Mouse (Mus musculus): ENCODE measurements around the gene Nxn. TPM values are rescaled to one million over a fixed set of nuclear protein-coding genes. Genes with fewer than 3 reads are reported as not detected.

Gene Nxn
- polyA plus RNA-seq, 1 experiment: 9.2 TPM

DNA sequence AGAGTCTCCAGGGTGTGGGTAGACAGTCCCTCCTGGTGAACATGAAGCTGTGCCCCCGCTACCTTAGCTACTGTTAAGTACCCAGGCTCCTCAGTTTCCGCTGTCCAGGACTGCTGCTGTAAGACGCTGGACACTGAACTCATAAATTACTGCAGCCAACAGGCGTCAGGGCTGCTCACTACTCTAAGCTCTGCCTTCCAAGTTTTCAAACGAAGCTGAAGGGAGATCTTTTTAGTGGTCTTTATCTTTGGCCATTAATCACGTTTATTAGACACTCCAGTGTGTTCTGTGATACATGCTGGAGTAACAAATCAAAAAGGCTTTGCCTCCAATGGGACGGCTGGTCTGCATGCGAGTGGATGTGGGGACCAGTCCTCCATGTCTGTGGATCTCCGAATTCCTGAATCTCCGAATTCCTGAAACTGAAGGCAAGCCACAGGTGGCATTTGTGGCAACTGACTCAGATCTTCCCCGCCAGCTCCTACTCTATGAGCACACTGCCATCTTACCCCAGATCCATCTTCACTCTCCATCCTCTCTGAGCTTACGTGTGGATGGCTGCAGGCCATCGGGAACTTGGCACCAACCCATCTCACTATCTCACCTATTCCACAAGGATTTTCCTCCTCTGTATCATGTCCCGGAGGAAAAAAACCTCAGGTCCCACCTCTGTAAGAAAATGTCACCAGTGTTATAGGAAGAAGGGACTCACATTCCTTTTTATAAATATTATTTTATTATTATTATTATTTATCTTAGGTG is 56.9 kb downstream of the Nxn start:
- H3K4me1 ChIP-seq (ENCODE audit: control insufficient read depth, insufficient read depth, low read length): no peaks in the 10 kb centered on the region
- H3K27ac ChIP-seq (ENCODE audit: insufficient read depth, low read length): no peak overlapping the region
- H3K4me3 ChIP-seq (ENCODE audit: insufficient read depth, low read length): no peak overlapping the region
- no peak for TF ChIP-seq POLR2A (IDR thresholded peaks at IDR 0.05; ENCODE audit: extremely low read depth, insufficient read depth, low read length)

DNA sequence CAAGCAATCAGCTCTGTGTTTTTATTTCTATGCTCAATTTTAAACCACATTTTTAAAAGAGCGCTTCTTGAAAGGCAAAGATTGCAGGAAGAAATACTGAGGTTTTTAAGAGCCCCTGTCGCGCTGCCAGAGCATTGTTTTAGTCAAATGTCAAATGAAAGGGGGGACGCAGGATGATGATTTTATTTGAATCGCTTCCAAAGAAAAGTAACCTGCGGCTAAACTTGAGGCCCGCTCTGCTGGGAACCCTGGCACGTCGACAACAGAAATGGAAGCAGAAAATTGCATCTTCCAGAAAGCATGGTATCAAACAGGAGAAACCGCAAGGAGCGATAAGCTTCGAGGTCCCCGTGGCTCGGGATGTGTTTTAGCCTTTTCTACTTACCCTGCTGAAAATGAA is 57.8 kb downstream of the Nxn start:
- no peaks in the 10 kb centered on the region for H3K4me1 ChIP-seq (ENCODE audit: control insufficient read depth, insufficient read depth, low read length)
- no peak overlapping the region for H3K4me3 ChIP-seq (ENCODE audit: insufficient read depth, low read length)
- TF ChIP-seq CTCF (IDR thresholded peaks at IDR 0.05; ENCODE audit: extremely low read depth, insufficient read depth, low read length) (no peak), POLR2A (IDR thresholded peaks at IDR 0.05; ENCODE audit: extremely low read depth, insufficient read depth, low read length) (no peak)
- H3K27ac ChIP-seq (ENCODE audit: insufficient read depth, low read length): no peak overlapping the region

DNA sequence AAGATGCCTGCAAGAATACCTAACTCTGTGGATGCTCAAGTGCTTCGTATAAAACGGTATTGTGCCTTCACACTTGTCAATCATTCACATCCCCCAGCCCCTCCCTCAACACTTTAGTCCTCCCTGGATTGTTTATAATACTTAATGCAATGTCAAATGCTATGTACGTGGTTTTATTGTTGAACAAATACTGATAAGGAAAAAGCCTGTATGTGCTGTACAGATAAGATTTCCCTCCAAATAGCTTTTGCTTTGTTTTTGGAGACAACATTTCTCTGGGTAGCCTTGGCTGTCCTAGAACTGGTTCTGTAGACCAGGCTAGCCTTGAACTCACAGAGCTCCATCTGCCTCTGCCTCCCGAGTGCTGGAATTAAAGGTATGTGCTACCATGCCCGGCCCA is 59.1 kb downstream of the Nxn start:
- no peak overlapping the region for H3K27ac ChIP-seq (ENCODE audit: insufficient read depth, low read length)
- TF ChIP-seq CTCF (IDR thresholded peaks at IDR 0.05; ENCODE audit: extremely low read depth, insufficient read depth, low read length): no peak
- H3K4me3 ChIP-seq (ENCODE audit: insufficient read depth, low read length): no peak overlapping the region
- H3K4me1 ChIP-seq (ENCODE audit: control insufficient read depth, insufficient read depth, low read length): no peaks in the 10 kb centered on the region

DNA sequence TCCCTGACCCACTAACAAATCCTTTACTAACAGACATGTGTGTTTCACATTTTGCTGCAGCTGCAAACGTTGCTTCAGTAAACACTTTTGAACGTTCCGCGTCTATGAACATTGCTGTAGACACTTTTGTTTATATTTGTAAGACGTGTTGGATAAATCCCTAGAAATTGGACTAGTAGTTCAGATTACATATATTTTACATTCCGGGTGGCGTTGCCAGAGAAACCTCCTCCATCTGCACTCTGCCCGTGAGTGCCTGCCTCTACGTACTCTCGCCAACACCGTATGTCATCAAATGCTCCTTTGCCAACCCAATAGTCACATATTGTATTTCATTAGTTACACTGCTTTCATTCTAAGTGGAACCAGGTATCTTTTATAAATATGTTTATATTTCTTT is 59.8 kb downstream of the Nxn start:
- Histone ChIP-seq H3K4me3 (ENCODE audit: insufficient read depth, low read length) (no peak overlapping the region), H3K27ac (ENCODE audit: insufficient read depth, low read length) (no peak overlapping the region), H3K4me1 (ENCODE audit: control insufficient read depth, insufficient read depth, low read length) (no peaks in the 10 kb centered on the region)
- TF ChIP-seq POLR2A (IDR thresholded peaks at IDR 0.05; ENCODE audit: extremely low read depth, insufficient read depth, low read length) (no peak), CTCF (IDR thresholded peaks at IDR 0.05; ENCODE audit: extremely low read depth, insufficient read depth, low read length) (no peak)

DNA sequence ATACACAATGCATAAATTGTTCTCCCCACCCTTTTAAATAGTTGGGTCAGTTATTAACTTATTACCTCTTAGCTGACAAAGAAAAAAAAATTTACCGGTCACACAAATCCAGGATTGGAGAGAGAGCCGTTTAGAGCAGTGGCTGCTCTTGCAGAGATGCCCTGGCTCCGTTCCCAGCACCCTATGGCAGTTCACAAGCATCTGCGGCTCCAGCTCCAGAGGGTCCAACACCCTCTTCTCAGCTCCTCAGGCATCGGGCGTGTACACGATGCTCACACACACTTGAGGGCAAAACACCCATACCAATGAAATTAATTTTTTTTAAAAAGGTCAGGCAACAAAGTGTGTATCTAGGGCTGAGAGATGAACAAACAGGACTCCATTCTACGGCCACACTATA is 60.3 kb downstream of the Nxn start:
- H3K4me3 ChIP-seq (ENCODE audit: insufficient read depth, low read length): no peak overlapping the region
- H3K27ac ChIP-seq (ENCODE audit: insufficient read depth, low read length): no peak overlapping the region
- TF ChIP-seq POLR2A (IDR thresholded peaks at IDR 0.05; ENCODE audit: extremely low read depth, insufficient read depth, low read length): no peak
- no peak for TF ChIP-seq CTCF (IDR thresholded peaks at IDR 0.05; ENCODE audit: extremely low read depth, insufficient read depth, low read length)
- H3K4me1 ChIP-seq (ENCODE audit: control insufficient read depth, insufficient read depth, low read length): no peaks in the 10 kb centered on the region

DNA sequence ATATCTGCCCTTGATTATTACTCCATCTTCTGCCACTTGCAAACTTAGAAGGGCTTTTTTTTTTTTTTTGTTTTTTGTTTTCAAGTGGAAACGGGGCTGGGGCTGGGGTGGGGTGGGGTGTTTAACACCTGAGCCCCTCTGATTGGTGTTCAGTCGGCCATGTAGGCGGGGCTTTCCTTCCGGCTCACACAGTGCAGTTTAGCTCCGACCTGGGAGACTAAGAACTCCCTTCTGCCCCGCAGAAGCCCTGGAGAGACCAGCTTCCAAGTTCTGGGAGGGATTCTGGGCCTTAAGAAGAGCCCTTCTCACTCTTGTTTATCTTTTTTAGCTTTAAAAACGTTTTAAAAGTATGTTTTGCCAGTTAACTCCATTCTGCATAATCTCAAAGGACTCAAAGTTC is 61.2 kb downstream of the Nxn start:
- Histone ChIP-seq H3K27ac (ENCODE audit: insufficient read depth, low read length) (no peak overlapping the region), H3K4me1 (ENCODE audit: control insufficient read depth, insufficient read depth, low read length) (no peaks in the 10 kb centered on the region), H3K4me3 (ENCODE audit: insufficient read depth, low read length) (no peak overlapping the region)
- no peak for TF ChIP-seq POLR2A (IDR thresholded peaks at IDR 0.05; ENCODE audit: extremely low read depth, insufficient read depth, low read length)
- no peak for TF ChIP-seq CTCF (IDR thresholded peaks at IDR 0.05; ENCODE audit: extremely low read depth, insufficient read depth, low read length)

DNA sequence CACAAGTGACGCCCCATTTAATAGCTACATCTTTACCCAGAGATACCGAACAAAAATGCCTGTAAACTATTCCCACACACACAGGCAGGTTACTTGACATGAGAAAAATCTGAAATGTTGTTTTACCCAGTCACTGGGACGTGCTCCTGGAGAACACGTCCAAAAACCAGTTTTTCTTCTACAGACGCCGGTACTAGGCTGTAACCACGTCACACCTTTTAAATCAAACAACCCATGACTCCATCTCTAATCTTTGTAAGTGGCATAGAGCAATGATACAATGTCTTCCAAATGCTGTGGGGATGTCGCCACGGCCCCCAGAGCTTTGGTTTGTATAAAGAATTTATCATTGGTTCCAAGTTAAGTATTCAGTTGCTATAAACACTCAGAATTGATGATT is 61.7 kb downstream of the Nxn start:
- TF ChIP-seq POLR2A (IDR thresholded peaks at IDR 0.05; ENCODE audit: extremely low read depth, insufficient read depth, low read length) (no peak), CTCF (IDR thresholded peaks at IDR 0.05; ENCODE audit: extremely low read depth, insufficient read depth, low read length) (no peak)
- H3K4me1 ChIP-seq (ENCODE audit: control insufficient read depth, insufficient read depth, low read length): peaks cover 1% of the 10 kb centered on the region; the same call in 1 of the 2 replicates
- no peak overlapping the region for H3K4me3 ChIP-seq (ENCODE audit: insufficient read depth, low read length)
- H3K27ac ChIP-seq (ENCODE audit: insufficient read depth, low read length): no peak overlapping the region

DNA sequence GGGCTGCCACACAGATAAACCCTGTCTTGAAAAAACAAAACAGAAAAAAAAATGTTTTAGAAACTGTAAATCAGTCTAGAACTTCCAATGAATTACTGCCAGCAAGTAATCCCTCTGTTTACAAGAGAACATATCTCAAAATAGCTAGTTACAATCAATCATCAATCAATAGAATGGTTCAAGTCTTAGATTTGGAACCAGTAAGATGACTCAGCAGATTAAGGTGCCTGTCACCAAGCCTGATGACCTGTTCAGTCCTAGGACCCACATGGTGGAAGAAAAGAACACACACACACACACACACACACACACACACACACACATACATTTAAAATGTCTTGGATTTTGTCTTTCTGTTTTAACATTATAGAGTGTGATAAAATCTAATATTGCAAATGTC is 62.7 kb downstream of the Nxn start:
- H3K4me3 ChIP-seq (ENCODE audit: insufficient read depth, low read length): no peak overlapping the region
- peaks cover 1% of the 10 kb centered on the region; the same call in 1 of the 2 replicates for H3K4me1 ChIP-seq (ENCODE audit: control insufficient read depth, insufficient read depth, low read length)
- TF ChIP-seq POLR2A (IDR thresholded peaks at IDR 0.05; ENCODE audit: extremely low read depth, insufficient read depth, low read length) (no peak), CTCF (IDR thresholded peaks at IDR 0.05; ENCODE audit: extremely low read depth, insufficient read depth, low read length) (no peak)
- H3K27ac ChIP-seq (ENCODE audit: insufficient read depth, low read length): no peak overlapping the region

DNA sequence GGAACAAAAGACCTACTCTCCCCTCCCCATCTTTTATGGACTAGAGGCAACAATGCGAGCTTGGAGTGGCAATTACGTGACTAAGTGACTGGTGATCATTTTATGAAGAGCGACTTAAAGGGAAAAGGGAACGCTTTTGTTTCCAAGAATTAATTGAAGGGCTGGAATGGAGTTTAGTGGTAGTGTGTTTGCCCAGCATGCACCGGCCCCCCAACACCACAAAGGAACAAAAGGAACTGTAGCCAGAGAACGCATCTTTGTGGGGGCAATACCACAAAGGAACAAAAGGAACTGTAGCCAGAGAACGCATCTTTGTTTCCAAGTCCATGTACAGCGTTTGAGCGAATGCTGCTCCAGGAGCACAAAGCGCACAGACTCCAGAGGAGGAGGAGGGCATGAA is 64.0 kb downstream of the Nxn start:
- Histone ChIP-seq H3K27ac (ENCODE audit: insufficient read depth, low read length) (no peak overlapping the region), H3K4me1 (ENCODE audit: control insufficient read depth, insufficient read depth, low read length) (peaks cover 1% of the 10 kb centered on the region; the same call in 1 of the 2 replicates), H3K4me3 (ENCODE audit: insufficient read depth, low read length) (no peak overlapping the region)
- TF ChIP-seq POLR2A (IDR thresholded peaks at IDR 0.05; ENCODE audit: extremely low read depth, insufficient read depth, low read length): no peak
- TF ChIP-seq CTCF (IDR thresholded peaks at IDR 0.05; ENCODE audit: extremely low read depth, insufficient read depth, low read length): no peak

DNA sequence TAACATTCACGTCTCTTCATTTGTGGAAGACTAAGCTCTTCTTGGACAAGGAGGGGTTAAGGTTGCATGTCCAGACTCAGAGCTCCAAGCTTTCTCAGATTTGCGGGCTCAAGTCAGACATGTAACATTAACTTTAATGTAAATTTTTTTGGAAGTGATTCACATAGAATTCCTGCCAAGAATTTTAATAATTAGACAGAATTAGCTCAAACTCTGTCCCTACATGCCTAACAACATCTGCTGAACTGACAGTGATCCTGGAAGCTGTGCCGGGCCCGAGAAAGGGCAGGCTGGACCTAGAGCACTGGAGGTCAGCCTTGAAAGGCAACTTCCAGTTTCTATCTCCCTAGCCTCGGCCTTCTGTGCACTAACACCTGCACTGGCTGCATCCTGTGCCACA is 66.7 kb downstream of the Nxn start:
- no peak overlapping the region for H3K4me3 ChIP-seq (ENCODE audit: insufficient read depth, low read length)
- peaks cover 1% of the 10 kb centered on the region; the same call in 1 of the 2 replicates for H3K4me1 ChIP-seq (ENCODE audit: control insufficient read depth, insufficient read depth, low read length)
- no peak for TF ChIP-seq POLR2A (IDR thresholded peaks at IDR 0.05; ENCODE audit: extremely low read depth, insufficient read depth, low read length)
- no peak for TF ChIP-seq CTCF (IDR thresholded peaks at IDR 0.05; ENCODE audit: extremely low read depth, insufficient read depth, low read length)
- no peak overlapping the region for H3K27ac ChIP-seq (ENCODE audit: insufficient read depth, low read length)

All from cortical plate, adult 2 months (tissue).